Mouse (Mus musculus) gastrocnemius, adult 8-10 months (tissue): Measurements from ENCODE around the gene Gm30191. TPM values are rescaled to one million over a fixed set of nuclear protein-coding genes. Genes with fewer than 3 reads are reported as not detected.
"Not testable (repeated sequence)": the region's sequence is repeated elsewhere in the genome, so short reads cannot be mapped to it uniquely, and the experiment has no call there.

Experiments
- DNase-seq, 2 experiments: peaks; one replicate each; pipeline ENCODE4 v3.0.0; 2022; ENCODE audit warnings: low spot score in 2 of 2
- total RNA-seq, 4 experiments: library from RNA; stranded (reverse); gene quantifications; 2 replicates each; pipeline ENCODE4 v1.2.4; 2022

The Gm30191 gene
- total RNA-seq, 4 experiments from 2014 or later: not detected

- DNase-seq: no peak
Measured at GRCm38 (mm10) chr4:134286226-134287167, 39.8 kb downstream of the Gm30191 start.

GRCm38 (mm10) chr4:134287168-134287564, 40.4 kb downstream of the Gm30191 start:
- DNase-seq: peak; percentile 92 to 93

- DNase-seq: peak; percentile 44
Measured at GRCm38 (mm10) chr4:134287575-134288025, 40.9 kb downstream of the Gm30191 start, which contains the start of gene Pdik1l. Gene Pdik1l, minus strand, starts transcription at chr4:134287895.

- DNase-seq: no peak
Measured at GRCm38 (mm10) chr4:134288397-134289256, 41.9 kb downstream of the Gm30191 start.

- DNase-seq: peak; percentile 38 to 52
Measured at GRCm38 (mm10) chr4:134292067-134292466, 45.3 kb downstream of the Gm30191 start.

- DNase-seq: no peak
Measured at GRCm38 (mm10) chr4:134293061-134293691, 46.4 kb downstream of the Gm30191 start.

- DNase-seq: no peak
Measured at GRCm38 (mm10) chr4:134293692-134294163, 47.0 kb downstream of the Gm30191 start.

GRCm38 (mm10) chr4:134296096-134296495, 49.4 kb downstream of the Gm30191 start:
- DNase-seq: not testable (repeated sequence)

- no peak for DNase-seq
Measured at GRCm38 (mm10) chr4:134296523-134296922, 49.8 kb downstream of the Gm30191 start.

GRCm38 (mm10) chr4:134297369-134297768, 50.6 kb downstream of the Gm30191 start:
- no peak for DNase-seq

- DNase-seq: no peak
Measured at GRCm38 (mm10) chr4:134298626-134299497, 52.1 kb downstream of the Gm30191 start.

GRCm38 (mm10) chr4:134299498-134299810, 52.7 kb downstream of the Gm30191 start:
- peak in 1 of 2 experiments; percentile 55 for DNase-seq

Other genes starting within 250 kb of the Gm30191 start
- gene Dhdds, start 246.0 kb upstream of the Gm30191 start, total RNA-seq: 1 to 10 TPM; 8.0 to 9.1 (median 8.8) TPM
- gene Lin28a, start 228.1 kb upstream of the Gm30191 start, total RNA-seq: under 1 TPM; 0.39 to 0.96 (median 0.60) TPM
- not detected for gene Zfp683, start 193.1 kb upstream of the Gm30191 start, total RNA-seq
- not detected for gene Crybg2, start 186.1 kb upstream of the Gm30191 start, total RNA-seq
- under 1 TPM in 1 of 4 experiments, not detected in 3; 0.85 TPM for gene Cd52, start 151.9 kb upstream of the Gm30191 start, total RNA-seq
- gene Ubxn11, start 144.4 kb upstream of the Gm30191 start, total RNA-seq: 1 to 10 TPM; 1.0 to 2.3 (median 1.9) TPM
- gene Sh3bgrl3, start 118.1 kb upstream of the Gm30191 start, total RNA-seq: 10 to 100 TPM in 3 of 4 experiments, 1 to 10 TPM in 1; 9.0 to 16.5 (median 13.4) TPM
- 10 to 100 TPM; 46.5 to 67.7 (median 55.8) TPM for gene Cep85, start 59.8 kb upstream of the Gm30191 start, total RNA-seq
- not detected for gene Gm7534, start 43.9 kb upstream of the Gm30191 start, total RNA-seq
- 1 to 10 TPM in 2 of 4 experiments, under 1 TPM in 2; 0.75 to 1.8 (median 1.1) TPM for gene Catsper4, start 19.6 kb upstream of the Gm30191 start, total RNA-seq
- gene Cnksr1, start 8.5 kb upstream of the Gm30191 start, total RNA-seq: 10 to 100 TPM; 48.7 to 66.3 (median 61.7) TPM
- gene E130218I03Rik, start 3.3 kb upstream of the Gm30191 start, total RNA-seq: under 1 TPM in 1 of 4 experiments, not detected in 3; 0.29 TPM
- 1 to 10 TPM; 5.0 to 7.3 (median 6.1) TPM for gene Zfp593, start 1.3 kb upstream of the Gm30191 start, total RNA-seq
- gene Grrp1, start 7.2 kb downstream of the Gm30191 start, total RNA-seq: 1 to 10 TPM; 1.7 to 2.5 (median 1.8) TPM
- gene Pdik1l, start 41.0 kb downstream of the Gm30191 start, total RNA-seq: 1 to 10 TPM; 2.5 to 4.1 (median 3.4) TPM
- 100 to 1,000 TPM; 202 to 681 (median 229) TPM for gene Trim63, start 68.2 kb downstream of the Gm30191 start, total RNA-seq
- 10 to 100 TPM in 2 of 4 experiments, 1 to 10 TPM in 2; 3.4 to 20.1 (median 11.8) TPM for gene Slc30a2, start 96.2 kb downstream of the Gm30191 start, total RNA-seq
- gene Extl1, start 136.9 kb downstream of the Gm30191 start, total RNA-seq: 10 to 100 TPM; 22.2 to 36.1 (median 29.7) TPM
- 1 to 10 TPM; 2.2 to 2.8 (median 2.5) TPM for gene Pafah2, start 149.4 kb downstream of the Gm30191 start, total RNA-seq
- gene Stmn1, start 221.4 kb downstream of the Gm30191 start, total RNA-seq: 1 to 10 TPM; 2.7 to 4.4 (median 2.8) TPM
- gene Paqr7, start 249.8 kb downstream of the Gm30191 start, total RNA-seq: 1 to 10 TPM; 2.8 to 5.5 (median 5.0) TPM